Comparison of ENCODE assay signal across 17 mouse cellular contexts in the genomic region with DNA sequence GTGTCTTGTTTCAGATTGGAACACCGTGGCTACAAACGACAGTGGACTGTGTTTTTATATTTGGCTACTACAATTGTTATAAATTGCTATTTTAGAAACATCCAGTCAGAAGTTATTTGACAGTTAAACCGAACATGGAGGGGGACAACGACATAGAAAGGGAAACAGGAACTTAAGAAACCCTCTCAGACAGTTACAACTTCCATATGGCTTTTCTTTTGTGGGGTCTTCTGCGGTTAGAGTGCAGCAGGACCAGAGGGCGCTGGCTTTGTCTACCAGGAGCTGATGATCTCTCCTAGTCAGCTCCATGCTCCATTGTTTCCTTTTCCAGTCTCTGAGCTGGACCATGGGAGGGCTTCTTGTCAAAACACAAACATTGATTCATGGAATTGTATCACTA. TPM values are rescaled to one million over a fixed set of nuclear protein-coding genes. Genes with fewer than 3 reads are reported as not detected.
"Had no signal": no experiment of that assay in that cellular context is flagged by ENCODE, and none has a peak within 500 bp of the region (broad histone marks: within the 10 kb centered on the region; RNA-seq: fewer than 3 reads in every experiment).

No protein-coding gene starts in this region.

- DNase-seq: liver, postnatal 0 days; lung, adult 2 months; lung, postnatal 14 days; lung, postnatal 36 days; retina, postnatal 1 day; right cerebral cortex, adult 18-20 months; right cerebral cortex, postnatal 25 days; right cerebral cortex, postnatal 4 days; spleen, adult 18-20 months; thymus, adult 18-20 months; thymus, postnatal 14 days; thymus, postnatal 36 days had no signal

- ATAC-seq: liver, postnatal 0 days; lung, postnatal 0 days; midbrain, embryonic 13.5 days; midbrain, embryonic 15.5 days had no signal

RNA-seq across cellular contexts. Expression of a gene that starts 42.5 kb away (rescaled TPM):
- total RNA-seq: monocyte, adult 5-6 weeks; neutrophil, adult 5-6 weeks had no signal
